Mouse (Mus musculus) c-Kit-negative CD71-positive TER-119-positive erythroid progenitor cells, embryonic 14.5 days (primary cell): ENCODE measurements around the gene Rundc1.
"Not testable (repeated sequence)": the region's sequence is repeated elsewhere in the genome, so short reads cannot be mapped to it uniquely, and the experiment has no call there.

Experiments
- DNase-seq: peaks from one replicate; pipeline ENCODE4 v3.0.0-alpha.2; 2013; ENCODE audit warnings: low read depth, low spot score

The Rundc1 gene

GRCm38 (mm10) chr11:101424925-101425813 is at the start of gene Rundc1, which contains the start of gene Ptges3l:
Gene Rundc1, plus strand, starts transcription at chr11:101425085.
Gene Ptges3l, minus strand, starts transcription at chr11:101425333.
- peak; percentile 90 for DNase-seq

GRCm38 (mm10) chr11:101378196-101378595 is 46.7 kb upstream of the Rundc1 start:
- DNase-seq, result not testable (repeated sequence)

- DNase-seq, result no peak
Observed at GRCm38 (mm10) chr11:101378926-101379325, 46.0 kb upstream of the Rundc1 start.

GRCm38 (mm10) chr11:101381817-101382216 is 43.1 kb upstream of the Rundc1 start:
- no peak for DNase-seq

GRCm38 (mm10) chr11:101395110-101395509 is 29.8 kb upstream of the Rundc1 start:
- DNase-seq, result peak; percentile 29

- no peak for DNase-seq
Observed at GRCm38 (mm10) chr11:101415306-101415705, 9.6 kb upstream of the Rundc1 start.

GRCm38 (mm10) chr11:101416433-101417100 is 8.3 kb upstream of the Rundc1 start:
- peak; percentile 50 for DNase-seq

- DNase-seq, result peak; percentile 73
Observed at GRCm38 (mm10) chr11:101417101-101417855, 7.6 kb upstream of the Rundc1 start, which contains the start of gene Aarsd1. Gene Aarsd1, minus strand, starts transcription at chr11:101417615.

GRCm38 (mm10) chr11:101418991-101419390 is 5.9 kb upstream of the Rundc1 start:
- DNase-seq, result no peak

- DNase-seq, result no peak
Observed at GRCm38 (mm10) chr11:101419610-101420009, 5.3 kb upstream of the Rundc1 start.

GRCm38 (mm10) chr11:101420148-101420547 is 4.7 kb upstream of the Rundc1 start:
- DNase-seq, result no peak

- no peak for DNase-seq
Observed at GRCm38 (mm10) chr11:101424105-101424851, 607 bp upstream of the Rundc1 start, which contains the start of gene Gm27029. Gene Gm27029, minus strand, starts transcription at chr11:101424796.

GRCm38 (mm10) chr11:101426165-101426564 is 1.3 kb downstream of the Rundc1 start:
- DNase-seq, result no peak

GRCm38 (mm10) chr11:101431327-101431726 is 6.4 kb downstream of the Rundc1 start:
- no peak for DNase-seq

GRCm38 (mm10) chr11:101433396-101433795 is 8.5 kb downstream of the Rundc1 start:
- no peak for DNase-seq

GRCm38 (mm10) chr11:101435831-101436230 is 10.9 kb downstream of the Rundc1 start:
- no peak for DNase-seq

GRCm38 (mm10) chr11:101436916-101437315 is 12.0 kb downstream of the Rundc1 start:
- no peak for DNase-seq

GRCm38 (mm10) chr11:101438006-101438405 is 13.1 kb downstream of the Rundc1 start:
- DNase-seq, result not testable (repeated sequence)

- DNase-seq, result not testable (repeated sequence)
Observed at GRCm38 (mm10) chr11:101441450-101442126, 16.7 kb downstream of the Rundc1 start.

- peak; percentile 99 for DNase-seq
Observed at GRCm38 (mm10) chr11:101442127-101442693, 17.3 kb downstream of the Rundc1 start, which contains the start of gene Rpl27. Gene Rpl27, plus strand, starts transcription at chr11:101442298.
